Mouse (Mus musculus) liver, adult (tissue): ENCODE data around the gene Foxb2.

ENCODE experiments used
- GATA4 ChIP-seq: IDR thresholded peaks from 2 replicates; pipeline ENCODE4 v1.6.1; 2014; ENCODE audit warnings: mild to moderate bottlenecking, low read length; ENCODE audit not compliant: insufficient replicate concordance

Gene Foxb2

DNA sequence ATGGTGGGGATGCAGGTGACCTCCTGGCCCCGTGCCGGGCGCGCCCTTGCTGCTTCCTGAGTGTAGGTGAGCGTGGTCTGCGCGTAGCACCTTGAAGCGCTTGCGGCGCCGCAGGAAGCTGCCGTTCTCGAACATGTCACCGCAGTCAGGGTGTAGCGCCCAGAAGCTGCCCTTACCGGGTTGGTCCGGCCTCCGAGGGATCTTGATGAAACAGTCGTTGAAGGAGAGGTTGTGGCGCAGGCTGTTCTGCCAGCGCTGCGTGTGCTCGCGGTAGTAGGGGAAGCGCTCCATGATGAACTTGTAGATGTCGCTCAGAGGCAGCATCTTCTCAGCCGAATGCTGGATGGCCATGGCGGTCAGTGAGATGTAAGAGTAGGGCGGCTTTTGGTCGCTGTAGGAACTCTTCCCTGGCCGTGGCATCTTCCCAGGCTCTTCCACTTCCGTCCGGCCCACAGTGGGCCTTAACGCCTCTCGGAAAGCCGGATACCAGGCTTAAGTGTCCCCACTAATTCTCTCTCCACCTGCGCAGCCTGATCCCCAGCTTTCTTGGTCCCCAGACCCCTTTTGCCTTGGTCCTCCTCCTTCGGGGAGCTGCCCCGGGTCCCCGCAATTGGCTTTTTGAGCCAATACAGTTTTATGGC is at the start of gene Foxb2:
Foxb2 (minus strand) TSS at position 585 of the 641 bp plus-strand sequence.
- TF ChIP-seq GATA4: no peak

DNA sequence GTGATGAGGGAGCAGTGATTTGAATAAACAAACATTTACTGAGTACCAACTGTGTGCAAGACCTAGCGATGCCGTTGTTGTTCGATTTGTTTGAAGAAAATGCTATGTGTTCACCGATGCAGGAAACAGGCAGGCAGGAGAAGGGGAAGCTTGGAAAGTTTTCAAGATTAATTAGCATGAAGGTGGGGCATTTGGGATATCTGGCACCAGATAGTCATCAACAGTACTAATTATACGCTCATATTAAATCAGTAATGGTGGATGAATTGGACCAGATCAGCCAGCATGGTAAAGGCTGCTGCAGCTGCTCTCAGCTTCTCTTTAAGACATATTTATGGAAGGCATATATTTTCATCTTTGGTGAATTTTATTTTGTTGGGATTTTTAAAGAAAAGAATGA is 37.9 kb upstream of the Foxb2 start:
- no peak for TF ChIP-seq GATA4

DNA sequence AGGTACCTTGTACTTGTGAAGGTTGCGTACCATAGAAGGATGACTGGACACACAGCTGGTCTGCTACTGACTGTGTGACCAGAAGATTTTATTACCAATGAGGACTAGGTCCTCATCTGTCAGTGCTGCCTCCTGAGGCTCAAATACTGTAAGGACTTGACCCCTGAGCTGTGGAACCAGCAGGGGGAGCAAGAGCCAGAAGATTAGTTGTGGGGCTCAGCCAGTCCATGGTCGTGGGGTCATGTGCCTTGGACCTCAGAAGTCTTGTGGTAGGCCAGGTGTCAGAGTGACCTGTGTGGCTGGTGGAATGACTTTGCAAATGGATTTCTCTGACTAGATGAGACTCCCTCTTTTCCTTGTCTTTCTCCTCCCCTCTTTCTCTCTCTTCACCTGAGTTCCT is 29.5 kb upstream of the Foxb2 start:
- TF ChIP-seq GATA4: no peak

DNA sequence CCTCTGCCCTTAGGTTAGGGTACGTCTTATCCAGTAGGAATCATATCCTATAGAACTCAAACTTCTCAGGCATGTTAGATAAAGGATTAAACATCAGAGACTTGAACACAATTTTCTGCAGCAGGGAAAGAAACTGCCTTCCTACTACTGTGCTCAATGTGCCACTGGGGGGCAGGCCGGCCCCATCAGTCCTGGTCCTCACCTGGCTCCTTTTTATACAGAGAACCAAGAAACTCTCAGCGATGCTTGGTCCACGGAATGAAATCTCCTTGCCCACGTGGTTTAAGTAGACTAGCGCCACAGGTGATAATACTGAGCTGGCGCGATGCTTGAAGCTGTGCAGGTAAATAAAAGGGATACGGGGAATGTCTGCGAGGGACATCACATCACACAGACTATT is 26.1 kb upstream of the Foxb2 start:
- no peak for TF ChIP-seq GATA4

DNA sequence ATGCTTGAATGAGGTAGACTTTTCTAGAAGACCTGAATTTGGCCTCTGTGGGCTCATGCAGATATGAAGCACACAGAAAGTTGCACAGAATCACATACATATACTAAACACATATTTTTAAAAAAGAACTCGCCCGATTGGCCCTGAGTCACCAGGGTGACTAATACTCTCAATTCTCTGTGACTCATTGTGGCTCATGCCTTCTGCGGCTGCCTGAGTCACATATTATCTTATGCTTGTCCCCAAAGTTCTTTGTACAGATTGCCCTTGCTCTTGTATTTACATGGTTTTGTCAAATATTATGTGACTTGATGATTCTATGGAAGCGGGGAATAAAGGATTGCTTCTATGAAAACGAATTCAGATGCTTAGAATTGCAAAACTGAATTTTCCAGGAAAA is 25.0 kb upstream of the Foxb2 start:
- TF ChIP-seq GATA4: no peak

DNA sequence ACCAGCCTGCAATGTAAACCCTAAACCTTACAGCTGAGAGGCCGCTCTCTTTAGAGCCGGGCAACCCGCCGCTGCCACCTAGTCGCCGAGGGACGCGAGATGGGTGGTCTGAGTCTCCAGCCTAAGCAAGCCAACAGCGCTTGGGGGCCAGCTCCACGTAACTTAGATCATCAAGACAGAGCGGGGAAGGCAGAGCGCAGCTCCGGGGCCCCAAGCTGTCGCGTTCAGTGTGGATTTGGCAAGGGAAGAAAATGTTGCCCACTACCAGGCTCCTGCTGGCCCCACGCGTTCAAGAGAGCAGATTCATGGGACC is 2.8 kb upstream of the Foxb2 start:
- no peak for TF ChIP-seq GATA4

DNA sequence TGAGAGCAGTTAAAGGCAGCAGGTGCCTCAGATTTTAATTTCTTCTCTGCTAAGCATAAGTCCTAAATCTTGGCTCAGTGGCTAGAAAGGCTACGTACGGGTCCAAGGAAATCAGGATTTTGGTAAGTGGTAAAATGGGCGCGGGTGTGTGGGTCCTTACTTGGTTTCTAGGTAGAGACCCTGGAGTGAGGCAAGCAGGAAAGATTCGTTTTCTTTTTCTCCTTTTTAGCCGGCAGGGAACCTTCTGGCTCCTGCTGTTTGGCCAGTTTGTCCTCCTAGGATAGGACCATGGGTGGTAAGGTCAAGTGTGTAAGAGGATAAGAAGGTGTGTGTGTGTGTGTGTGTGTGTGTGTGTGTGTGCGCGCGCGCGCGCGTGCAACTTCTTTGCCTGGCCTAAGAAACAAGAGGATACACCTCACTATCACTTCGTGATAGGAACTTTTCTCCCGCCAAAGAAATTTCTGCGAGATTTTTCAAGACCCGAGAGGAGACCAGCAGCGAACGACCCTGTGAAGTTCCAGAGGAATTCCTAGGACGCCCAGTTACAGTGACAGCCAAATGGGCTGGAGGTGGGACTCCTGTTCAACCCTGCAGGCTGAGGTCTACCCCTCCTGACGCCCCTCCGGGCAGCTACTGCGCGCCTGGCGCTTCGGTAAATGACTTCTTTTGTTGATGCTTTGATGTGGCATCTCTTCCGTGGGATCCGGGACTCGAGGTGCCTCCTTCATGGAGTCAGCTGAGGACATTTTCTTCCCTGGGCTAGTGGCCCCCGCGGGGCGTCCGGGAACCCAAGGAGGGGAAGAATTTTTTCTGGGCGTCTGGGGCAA is 2.2 kb upstream of the Foxb2 start:
- TF ChIP-seq GATA4: no peak

- TF ChIP-seq GATA4: no peak
Observed at GRCm38 (mm10) chr19:16874991-16875540, 1.5 kb upstream of the Foxb2 start.

GRCm38 (mm10) chr19:16873942-16874861 is 597 bp upstream of the Foxb2 start:
- TF ChIP-seq GATA4: no peak

DNA sequence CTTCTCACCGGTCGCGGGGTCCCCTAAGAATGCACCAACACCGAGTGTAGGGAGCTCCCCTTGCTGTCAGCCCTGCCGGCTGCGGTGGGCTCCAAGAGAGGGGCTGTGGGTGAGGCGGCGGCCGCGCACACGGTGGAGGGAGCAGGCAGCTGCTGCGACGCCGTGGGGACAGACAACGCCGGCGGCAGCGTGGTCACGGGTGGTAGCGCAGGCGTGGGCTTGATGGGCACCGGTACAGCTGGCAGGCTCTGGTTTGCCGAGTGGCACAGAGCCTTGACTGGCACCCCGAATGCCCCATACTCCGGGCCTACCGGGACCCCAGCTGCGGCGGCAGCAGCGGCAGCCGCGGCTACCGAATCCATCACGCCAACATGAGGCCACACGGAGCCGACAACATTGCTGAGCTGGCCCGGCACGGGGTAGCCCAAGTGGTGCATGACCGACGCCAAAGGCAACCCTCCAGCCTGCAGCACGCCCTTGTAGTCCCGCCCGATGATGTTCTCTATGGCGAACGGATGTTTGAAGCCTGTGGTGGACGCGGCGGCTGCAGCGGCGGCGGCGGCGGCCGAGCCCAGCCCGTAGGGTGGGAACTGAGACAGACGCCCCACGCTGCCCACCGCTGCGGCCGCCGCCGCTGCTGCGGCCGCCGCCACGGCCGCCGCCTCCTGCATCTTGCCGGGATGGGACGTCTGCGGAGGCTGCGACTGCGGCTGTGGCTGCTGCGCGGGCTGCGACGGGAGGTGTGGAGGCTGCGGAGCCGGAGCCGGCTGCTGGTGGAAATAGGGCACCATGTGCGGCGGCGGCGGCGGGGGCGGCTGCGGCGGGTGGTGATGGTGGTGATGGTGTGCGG is 1.0 kb downstream of the Foxb2 start:
- no peak for TF ChIP-seq GATA4

DNA sequence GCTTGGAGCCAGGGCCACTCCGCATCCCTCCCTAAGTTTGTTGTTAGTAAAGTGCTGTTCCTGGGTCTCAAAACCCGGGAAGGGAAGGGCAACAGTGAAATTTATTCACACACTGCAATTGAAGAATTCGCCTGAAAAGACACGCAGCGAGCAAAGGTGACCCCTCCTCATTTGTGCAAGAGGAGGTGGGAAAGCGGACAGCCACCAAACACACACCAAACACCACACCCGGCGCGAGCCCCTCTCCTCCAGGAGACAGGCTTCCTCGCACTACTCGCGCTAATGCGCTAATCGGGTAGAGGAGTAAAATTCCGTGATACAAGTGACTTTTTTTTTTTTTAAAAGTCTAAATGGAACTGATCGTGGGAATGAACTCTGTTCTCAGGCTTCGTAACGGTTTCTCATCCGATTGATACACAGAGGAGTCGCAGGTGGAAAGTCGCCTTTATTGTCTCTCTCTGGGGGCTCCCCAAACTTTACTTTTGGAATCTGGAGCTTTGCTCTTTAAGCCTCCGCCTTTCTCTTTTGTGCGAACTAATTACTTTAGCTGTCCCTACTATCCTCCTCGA is 2.3 kb downstream of the Foxb2 start:
- no peak for TF ChIP-seq GATA4

- TF ChIP-seq GATA4: no peak
Observed at GRCm38 (mm10) chr19:16870501-16871191, 3.0 kb downstream of the Foxb2 start.

GRCm38 (mm10) chr19:16868534-16868933 is 5.1 kb downstream of the Foxb2 start:
- no peak for TF ChIP-seq GATA4

DNA sequence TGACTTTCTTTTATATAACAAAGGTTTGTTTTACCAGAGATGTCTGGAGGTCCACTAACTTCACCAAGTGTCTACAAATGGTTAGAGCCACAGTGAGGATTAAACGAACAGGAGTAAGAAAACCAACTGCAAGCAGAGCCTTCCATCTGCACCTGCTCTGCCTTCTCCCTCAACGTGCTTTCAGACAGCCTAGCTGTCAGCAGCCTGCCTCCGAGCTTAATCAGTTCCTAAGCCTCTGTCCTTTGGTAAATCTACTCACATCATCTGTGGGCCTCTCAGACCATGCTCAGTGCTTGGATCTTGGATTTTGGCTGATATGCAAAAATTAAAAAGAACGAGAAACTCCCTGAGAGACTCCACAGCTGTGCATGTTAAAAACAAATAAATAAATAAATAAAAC is 15.0 kb downstream of the Foxb2 start:
- no peak for TF ChIP-seq GATA4
